Mouse (Mus musculus): Measurements from ENCODE around the gene Fmo2.

DNA sequence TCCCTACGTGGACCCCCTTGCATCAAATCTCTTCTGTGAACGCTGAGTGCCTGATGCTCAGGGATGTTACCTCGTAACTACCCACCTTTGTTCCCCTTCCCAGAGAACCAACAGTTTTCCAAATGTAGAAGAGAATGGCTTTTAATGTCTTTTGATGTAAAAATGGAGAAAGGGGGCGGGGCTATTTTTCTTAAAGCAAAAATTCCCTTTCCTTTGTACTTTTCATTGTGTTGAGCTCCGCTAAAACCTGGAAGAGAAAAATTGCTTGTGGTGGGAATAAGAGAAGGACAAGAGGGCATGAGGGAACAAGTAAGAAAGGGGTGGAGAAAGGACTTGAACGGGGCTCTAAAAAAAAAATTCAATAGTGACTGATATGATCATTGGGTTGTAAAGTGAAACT is 38.9 kb upstream of the Fmo2 start, which contains the start of gene Fmo6:
- TF ChIP-seq POLR2A (IDR thresholded peaks at IDR 0.05; ENCODE audit: insufficient read depth, low read depth, low read length) (no peak), CTCF (IDR thresholded peaks at IDR 0.05; ENCODE audit: insufficient read depth, low read depth, low read length) (no peak)
